Mouse (Mus musculus): ENCODE results near the gene Pten.

DNA sequence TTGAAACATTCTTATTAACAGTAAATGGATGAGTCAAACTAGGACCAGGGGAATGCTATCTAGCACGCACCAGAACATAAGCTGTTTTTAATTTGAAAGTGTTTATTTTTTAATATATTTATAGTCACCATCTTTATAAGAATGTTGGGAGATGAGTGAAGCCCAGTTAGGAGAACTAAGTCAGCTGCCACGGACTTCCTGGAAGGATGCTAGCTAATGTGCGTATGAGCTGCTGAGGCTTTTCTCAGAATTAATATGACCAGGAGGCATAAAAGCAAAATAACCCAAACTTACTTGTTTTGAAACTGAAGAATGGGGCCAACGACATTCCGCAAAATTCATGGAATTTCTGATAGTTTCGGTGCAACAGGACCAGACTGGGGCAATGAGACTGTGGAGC is 83.2 kb downstream of the Pten start:
- TF ChIP-seq POLR2A (IDR thresholded peaks at IDR 0.05; ENCODE audit: low read depth, low read length), result no peak
- TF ChIP-seq CTCF (IDR thresholded peaks at IDR 0.05; ENCODE audit: extremely low read depth, insufficient read depth, insufficient read length, insufficient replicate concordance), result no peak

Measured in spleen, adult 2 months (tissue).